Mouse (Mus musculus) bone marrow macrophage, adult 2 months (primary cell): ENCODE measurements around the gene 2210016F16Rik. TPM values are rescaled to one million over a fixed set of nuclear protein-coding genes. Genes with fewer than 3 reads are reported as not detected.
A peak's percentile ranks its signal among the peaks of the same experiment; 100 is the strongest.
"Not testable (repeated sequence)": the region's sequence is repeated elsewhere in the genome, so short reads cannot be mapped to it uniquely, and the experiment has no call there.

Experiments
- H3K27ac ChIP-seq: 2 replicates; pipeline ENCODE4 v1.5.1; 2012; ENCODE audit warnings: low read depth, low read length; ENCODE audit not compliant: insufficient read depth
- H3K4me1 ChIP-seq: 2 replicates; pipeline ENCODE4 v1.6.1; 2012; ENCODE audit warnings: low read length; ENCODE audit not compliant: control insufficient read depth, insufficient read depth
- H3K4me3 ChIP-seq: 2 replicates; pipeline ENCODE4 v1.5.1; 2012; ENCODE audit warnings: mild to moderate bottlenecking, low read length, moderate library complexity; ENCODE audit not compliant: insufficient read depth
- CTCF ChIP-seq: IDR thresholded peaks from 2 replicates; pipeline ENCODE4 v1.5.1; 2012; ENCODE audit warnings: low read depth, mild to moderate bottlenecking, low read length, moderate library complexity
- POLR2A ChIP-seq: IDR thresholded peaks from 2 replicates; pipeline ENCODE4 v1.6.1; 2012; ENCODE audit warnings: mild to moderate bottlenecking, low read depth, low read length, borderline replicate concordance
- polyA plus RNA-seq: library from polyadenylated mRNA; stranded (reverse); fragments of >200 nt; gene quantifications from 2 replicates; pipeline ENCODE4 v1.2.4, GENCODE M21; 2012; ENCODE audit not compliant: missing spikeins, insufficient read depth, insufficient read length

The 2210016F16Rik gene
- polyA plus RNA-seq, 1 experiment = 19.7 TPM

GRCm38 (mm10) chr13:58384371-58384770 is 654 bp downstream of the 2210016F16Rik start:
- H3K4me1 ChIP-seq = peaks cover 9% of the 10 kb centered on the region
- no peak overlapping the region for H3K27ac ChIP-seq
- TF ChIP-seq CTCF (no peak), POLR2A (no peak)
- H3K4me3 ChIP-seq = peak overlapping the region; percentile 69

GRCm38 (mm10) chr13:58373153-58373470 is 11.9 kb downstream of the 2210016F16Rik start:
- TF ChIP-seq CTCF (no peak), POLR2A (no peak)
- no peak overlapping the region for H3K27ac ChIP-seq
- no peak overlapping the region for H3K4me3 ChIP-seq
- H3K4me1 ChIP-seq = no peaks in the 10 kb centered on the region; the same call in 1 of the 2 replicates

- Histone ChIP-seq H3K4me3 (no peak overlapping the region), H3K27ac (no peak overlapping the region)
These were observed 12.5 kb downstream of the 2210016F16Rik start for GRCm38 (mm10) chr13:58372278-58373152.

GRCm38 (mm10) chr13:58368835-58369234 is 16.2 kb downstream of the 2210016F16Rik start:
- no peak overlapping the region for H3K27ac ChIP-seq
- H3K4me1 ChIP-seq = peaks cover 9% of the 10 kb centered on the region
- no peak for TF ChIP-seq CTCF
- no peak for TF ChIP-seq POLR2A
- no peak overlapping the region for H3K4me3 ChIP-seq

More at GRCm38 (mm10) chr13:58372278-58373152, 12.5 kb downstream of the 2210016F16Rik start:
- TF ChIP-seq CTCF (no peak), POLR2A (no peak)
- H3K4me1 ChIP-seq = no peaks in the 10 kb centered on the region; the same call in 1 of the 2 replicates

GRCm38 (mm10) chr13:58367641-58368040 is 17.4 kb downstream of the 2210016F16Rik start:
- H3K4me3 ChIP-seq = no peak overlapping the region
- no peak overlapping the region for H3K27ac ChIP-seq
- TF ChIP-seq POLR2A = no peak
- TF ChIP-seq CTCF = no peak
- H3K4me1 ChIP-seq = peaks cover 9% of the 10 kb centered on the region

GRCm38 (mm10) chr13:58366373-58366772 is 18.7 kb downstream of the 2210016F16Rik start:
- no peak overlapping the region for H3K4me3 ChIP-seq
- TF ChIP-seq CTCF (no peak), POLR2A (no peak)
- H3K27ac ChIP-seq = no peak overlapping the region
- peaks cover 9% of the 10 kb centered on the region for H3K4me1 ChIP-seq

- H3K4me3 ChIP-seq, H3K27ac ChIP-seq, H3K4me1 ChIP-seq: not testable (repeated sequence)
These were observed 19.8 kb downstream of the 2210016F16Rik start for GRCm38 (mm10) chr13:58365179-58365578.

- Histone ChIP-seq H3K4me3 (no peak overlapping the region), H3K27ac (no peak overlapping the region)
- TF ChIP-seq POLR2A (no peak), CTCF (no peak)
These were observed 20.5 kb downstream of the 2210016F16Rik start for GRCm38 (mm10) chr13:58364353-58365175.

GRCm38 (mm10) chr13:58359304-58359653 is 25.7 kb downstream of the 2210016F16Rik start:
- Histone ChIP-seq H3K4me1 (no peaks in the 10 kb centered on the region), H3K27ac (no peak overlapping the region), H3K4me3 (peak overlapping the region; percentile 49)
- TF ChIP-seq CTCF (no peak), POLR2A (no peak)

More at GRCm38 (mm10) chr13:58364353-58365175, 20.5 kb downstream of the 2210016F16Rik start:
- peaks cover 9% of the 10 kb centered on the region for H3K4me1 ChIP-seq

GRCm38 (mm10) chr13:58358629-58359303 is 26.3 kb downstream of the 2210016F16Rik start, which contains the start of gene Kif27:
Gene Kif27 (minus strand): TSS chr13:58359122.
- no peaks in the 10 kb centered on the region for H3K4me1 ChIP-seq
- no peak within 1 kb of the TSS for H3K27ac ChIP-seq
- H3K4me3 ChIP-seq = peak within 1 kb of the TSS; percentile 63
- TF ChIP-seq POLR2A = no peak
- TF ChIP-seq CTCF = no peak
